Comparison of ENCODE assay signal across 23 mouse cellular contexts in genomic region chr9:58103647-58104046, GRCm38 (mm10). TPM values are rescaled to one million over a fixed set of nuclear protein-coding genes. Genes with fewer than 3 reads are reported as not detected.
DNase-seq lines count a peak whose midpoint lies in the region; ATAC-seq and TF ChIP-seq lines count a peak whose summit lies in the region.
"Had no signal": no experiment of that assay in that cellular context is flagged by ENCODE, and none has a peak within 500 bp of the region (broad histone marks: within the 10 kb centered on the region; RNA-seq: fewer than 3 reads in every experiment).

No protein-coding gene starts in this region.

- DNase-seq in forebrain, embryonic 10.5 days (ENCODE audit: extremely low spot score, low spot score) = no peak
- no peak for DNase-seq in forebrain, postnatal 0 days
- no peak for DNase-seq in layer of hippocampus, adult 2 months (ENCODE audit: low spot score in 2 of 2)
- no peak for DNase-seq in layer of hippocampus, postnatal 36 days
- DNase-seq in brain, embryonic 14.5 days (ENCODE audit: low read depth) = peak; percentile 55
- no peak for DNase-seq in gastrocnemius, adult 18-20 months (ENCODE audit: low spot score)
- DNase-seq: adrenal gland, adult 8-10 months; adrenal gland, postnatal 36 days; B cell, adult 2 months; cerebellum, adult 11 months; cerebellum, adult 9-10 months; cerebellum, postnatal 25 days; gastrocnemius, postnatal 14 days; heart, adult 2 months; heart, postnatal 36 days had no signal

- no peak overlapping the region for H3K4me3 ChIP-seq in forebrain, embryonic 10.5 days
- H3K4me3 ChIP-seq in forebrain, postnatal 0 days (ENCODE audit: low read depth, low read length) = no peak overlapping the region
- no peak overlapping the region for H3K4me3 ChIP-seq in layer of hippocampus, adult 2 months
- no peak overlapping the region for H3K4me3 ChIP-seq in forebrain, embryonic 15.5 days
- H3K4me3 ChIP-seq: embryonic facial prominence, embryonic 13.5 days; heart, adult 2 months; heart, embryonic 13.5 days; hindbrain, embryonic 12.5 days had no signal

- peaks cover 71% of the 10 kb centered on the region for H3K4me1 ChIP-seq in forebrain, embryonic 10.5 days
- 0 out of 2 replicates have a peak, but pooled peaks cover 7% of the 10 kb centered on the region for H3K4me1 ChIP-seq in forebrain, postnatal 0 days (ENCODE audit: insufficient read depth)
- peaks cover 63% of the 10 kb centered on the region for H3K4me1 ChIP-seq in forebrain, embryonic 15.5 days

- 71% methylated on average over 6 of the region's 6 CpGs for WGBS in forebrain, embryonic 10.5 days
- 20% methylated on average over 6 of the region's 6 CpGs for WGBS in forebrain, postnatal 0 days
- 25% methylated on average over 6 of the region's 6 CpGs for WGBS in forebrain, embryonic 15.5 days

- no peak for ATAC-seq in forebrain, postnatal 0 days
- ATAC-seq in forebrain, embryonic 15.5 days (replicated peaks) = no peak; the same call in 1 of the 2 replicates
- ATAC-seq: CD4-positive, CD25-positive, alpha-beta regulatory T cell, adult 4 months; hindbrain, embryonic 16.5 days had no signal

- H3K4me2 ChIP-seq in forebrain, postnatal 0 days (ENCODE audit: low read depth) = no peak overlapping the region
- H3K4me2 ChIP-seq in forebrain, embryonic 15.5 days (replicated peaks) = no peak overlapping the region
- H3K4me2 ChIP-seq: embryonic facial prominence, embryonic 13.5 days; heart, embryonic 13.5 days; hindbrain, embryonic 12.5 days had no signal

- no peak overlapping the region for H3K9ac ChIP-seq in forebrain, postnatal 0 days
- no peak overlapping the region for H3K9ac ChIP-seq in forebrain, embryonic 15.5 days (replicated peaks)
- H3K9ac ChIP-seq: embryonic facial prominence, embryonic 13.5 days; heart, embryonic 13.5 days; hindbrain, embryonic 12.5 days had no signal

- no peaks in the 10 kb centered on the region for H3K36me3 ChIP-seq in forebrain, embryonic 10.5 days (replicated peaks)
- no peaks in the 10 kb centered on the region for H3K36me3 ChIP-seq in forebrain, postnatal 0 days (ENCODE audit: insufficient read depth)
- no peaks in the 10 kb centered on the region for H3K36me3 ChIP-seq in forebrain, embryonic 15.5 days
- H3K36me3 ChIP-seq: embryonic facial prominence, embryonic 13.5 days; G1E; heart, embryonic 13.5 days; hindbrain, embryonic 12.5 days had no signal

- no peak for TF ChIP-seq POLR2A in brain, embryonic 14.5 days (IDR thresholded peaks at IDR 0.05; ENCODE audit: borderline replicate concordance, extremely low read depth, insufficient read depth, insufficient read length, poor library complexity, severe bottlenecking)

- peaks cover 22% of the 10 kb centered on the region for H3K27me3 ChIP-seq in forebrain, embryonic 10.5 days (ENCODE audit: poor library complexity, severe bottlenecking)
- H3K27me3 ChIP-seq in forebrain, postnatal 0 days (ENCODE audit: insufficient read depth, low read length) = no peaks in the 10 kb centered on the region
- H3K27me3 ChIP-seq in forebrain, embryonic 15.5 days = no peaks in the 10 kb centered on the region
- H3K27me3 ChIP-seq: embryonic facial prominence, embryonic 13.5 days had no signal

- no peaks in the 10 kb centered on the region for H3K9me3 ChIP-seq in forebrain, embryonic 10.5 days
- no peaks in the 10 kb centered on the region for H3K9me3 ChIP-seq in forebrain, postnatal 0 days (ENCODE audit: low read length)
- no peaks in the 10 kb centered on the region for H3K9me3 ChIP-seq in forebrain, embryonic 15.5 days
- H3K9me3 ChIP-seq: embryonic facial prominence, embryonic 13.5 days; G1E; heart, embryonic 13.5 days; hindbrain, embryonic 12.5 days had no signal

- peak overlapping the region; percentile 48 for H3K27ac ChIP-seq in forebrain, embryonic 10.5 days
- no peak overlapping the region for H3K27ac ChIP-seq in forebrain, postnatal 0 days (ENCODE audit: low read depth, low read length)
- H3K27ac ChIP-seq in layer of hippocampus, adult 2 months = peak overlapping the region; percentile 87
- peak overlapping the region; percentile 57 for H3K27ac ChIP-seq in forebrain, embryonic 15.5 days (replicated peaks)
- H3K27ac ChIP-seq: embryonic facial prominence, embryonic 13.5 days; heart, adult 2 months; heart, embryonic 13.5 days; hindbrain, embryonic 12.5 days had no signal

- TF ChIP-seq CTCF in forebrain, postnatal 0 days (IDR thresholded peaks at IDR 0.05; ENCODE audit: low read depth) = no peak
- TF ChIP-seq CTCF in layer of hippocampus, adult 2 months (conservative IDR thresholded peaks at IDR 0.05) = no peak
- TF ChIP-seq CTCF in brain, embryonic 14.5 days (IDR thresholded peaks at IDR 0.05; ENCODE audit: borderline replicate concordance, extremely low read depth, insufficient read depth, insufficient read length) = no peak

RNA-seq across cellular contexts. Expression of gene Ccdc33, which starts 15.0 kb away (rescaled TPM):
- polyA plus RNA-seq in forebrain, embryonic 10.5 days (2016; fragmentation: Nextera tagmentation; extraction: Ambion mirVana) = 0.36 and 0.90 TPM in 2 replicates
- total RNA-seq in forebrain, postnatal 0 days (2014; rRNA removed) = 0.38 and 3.0 TPM in 2 replicates
- 1.1 and 1.5 TPM in 2 replicates for polyA plus RNA-seq in forebrain, postnatal 0 days (2015; fragmentation: Nextera tagmentation; extraction: Ambion mirVana)
- total RNA-seq in layer of hippocampus, adult 2 months (2021) = under 1 TPM; 0.29 to 0.49 TPM
- under 1 TPM; 0.30 to 0.73 TPM for total RNA-seq in layer of hippocampus, postnatal 36 days (2021)
- polyA plus RNA-seq in brain, embryonic 14.5 days (2012; rRNA removed) = 0.89 and 1.2 TPM in 2 replicates
- polyA plus RNA-seq in forebrain, embryonic 15.5 days (2015; fragmentation: Nextera tagmentation; extraction: Ambion mirVana) = 0.93 and 1.1 TPM in 2 replicates
- not detected for total RNA-seq in gastrocnemius, adult 18-20 months (2021)
- total RNA-seq: gastrocnemius, postnatal 14 days; heart, adult 2 months; heart, postnatal 36 days had no signal
- polyA plus RNA-seq: CD4-positive, CD25-positive, alpha-beta regulatory T cell, adult 4 months; embryonic facial prominence, embryonic 13.5 days; G1E; heart, postnatal 0 days had no signal

RNA-seq across cellular contexts. Expression of gene Stra6, which starts 40.1 kb away (rescaled TPM):
- 33.0 and 37.1 TPM in 2 replicates for polyA plus RNA-seq in forebrain, embryonic 10.5 days (2016; fragmentation: Nextera tagmentation; extraction: Ambion mirVana)
- total RNA-seq in forebrain, postnatal 0 days (2014; rRNA removed) = 13.9 and 16.2 TPM in 2 replicates
- 9.6 and 11.0 TPM in 2 replicates for polyA plus RNA-seq in forebrain, postnatal 0 days (2015; fragmentation: Nextera tagmentation; extraction: Ambion mirVana)
- total RNA-seq in layer of hippocampus, adult 2 months (2021) = 10 to 100 TPM; 17.1 to 17.7 TPM
- 10 to 100 TPM; 11.4 to 13.3 TPM for total RNA-seq in layer of hippocampus, postnatal 36 days (2021)
- 14.2 and 18.6 TPM in 2 replicates for polyA plus RNA-seq in brain, embryonic 14.5 days (2012; rRNA removed)
- polyA plus RNA-seq in forebrain, embryonic 15.5 days (2015; fragmentation: Nextera tagmentation; extraction: Ambion mirVana) = 8.7 and 10.8 TPM in 2 replicates
- under 1 TPM; 0.16 to 0.90 TPM for total RNA-seq in gastrocnemius, adult 18-20 months (2021)
- polyA plus RNA-seq: G1E had no signal
